Mouse (Mus musculus) G1E-ER4 (cell line): ENCODE measurements around the gene Efhc1. TPM values are rescaled to one million over a fixed set of nuclear protein-coding genes. Genes with fewer than 3 reads are reported as not detected.

Experiments
- GATA1 ChIP-seq: IDR thresholded peaks from one replicate; pipeline ENCODE4 v1.8.0; 2012; ENCODE audit warnings: low read length, inconsistent platforms
- polyA plus RNA-seq: library from polyadenylated mRNA; stranded (reverse); fragments of >175 nt; gene quantifications from 2 replicates; pipeline ENCODE4 v1.2.3, GENCODE M21; 2012

Efhc1 gene
- polyA plus RNA-seq, 1 experiment: not detected

DNA sequence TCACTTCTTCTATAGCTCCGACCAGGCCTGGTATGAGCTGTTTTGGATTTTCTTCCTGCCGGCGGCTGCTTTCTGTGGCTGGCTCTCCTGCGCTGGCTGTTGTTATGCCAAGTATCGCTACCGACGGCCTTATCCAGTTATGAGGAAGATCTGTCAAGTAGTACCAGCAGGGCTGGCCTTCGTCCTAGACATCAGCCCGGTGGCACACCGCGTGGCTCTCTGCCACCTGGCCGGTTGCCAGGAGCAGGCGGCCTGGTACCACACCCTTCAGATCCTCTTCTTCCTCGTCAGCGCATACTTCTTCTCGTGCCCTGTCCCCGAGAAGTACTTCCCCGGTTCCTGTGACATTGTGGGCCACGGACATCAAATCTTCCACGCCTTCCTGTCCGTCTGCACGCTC, 16.3 kb upstream of the Efhc1 start:
- TF ChIP-seq GATA1: no peak

DNA sequence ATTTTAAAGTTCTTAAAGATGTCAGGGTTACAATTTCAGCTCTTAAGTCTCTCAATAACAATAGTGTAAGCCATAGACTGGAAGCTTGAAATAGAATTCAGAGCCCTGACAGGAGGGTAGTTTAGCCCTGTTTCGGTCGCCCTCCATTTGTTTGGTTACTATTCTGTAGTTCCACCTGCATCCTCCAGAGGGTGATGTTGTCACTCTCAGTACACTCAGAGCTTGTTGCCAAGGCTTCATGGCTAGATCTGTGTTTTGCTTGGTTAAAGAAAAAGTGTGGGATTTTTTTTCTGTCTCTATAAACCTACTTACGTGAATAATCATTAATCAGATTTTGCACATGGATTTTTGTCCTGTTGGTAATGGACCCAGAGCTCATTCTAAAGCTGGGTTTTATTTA, 12.4 kb upstream of the Efhc1 start:
- TF ChIP-seq GATA1: no peak

DNA sequence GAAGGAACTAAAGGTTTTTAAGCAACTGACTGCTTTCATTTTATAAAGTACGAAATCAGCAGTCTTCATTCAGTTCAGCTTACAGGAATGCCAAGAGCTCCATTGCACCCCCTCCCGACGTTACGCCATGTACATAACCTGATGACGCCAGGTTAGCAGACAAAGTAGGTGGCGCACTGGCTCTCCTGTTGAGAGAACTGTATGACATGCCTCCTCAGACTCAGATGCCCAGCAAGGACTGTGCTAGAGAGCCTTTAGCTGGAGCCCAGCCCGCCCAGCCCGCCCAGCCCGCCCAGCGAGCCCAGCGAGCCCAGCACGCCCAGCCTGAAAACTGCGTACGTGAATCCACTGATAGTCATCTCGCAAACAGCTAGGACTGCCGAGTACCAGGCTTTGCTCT, 11.3 kb upstream of the Efhc1 start:
- no peak for TF ChIP-seq GATA1

DNA sequence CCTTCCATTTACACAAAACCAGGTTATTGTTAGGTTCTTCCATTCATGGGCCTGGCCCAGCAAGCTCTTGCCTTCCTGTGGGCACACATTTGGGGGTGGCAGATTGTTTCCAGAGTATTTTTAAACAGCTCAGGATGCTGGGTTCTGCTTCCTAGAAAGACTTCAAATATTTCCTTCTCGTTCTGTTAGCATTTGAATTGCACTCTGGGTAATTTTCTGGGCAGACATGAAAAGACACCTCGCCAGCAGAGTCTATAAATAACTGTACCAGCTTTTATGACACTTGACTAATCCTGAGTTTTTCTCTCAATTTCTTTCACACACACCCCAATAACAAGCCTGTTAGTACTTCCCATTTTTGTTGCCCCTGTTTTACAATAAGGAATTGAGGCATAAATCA, 10.1 kb upstream of the Efhc1 start:
- TF ChIP-seq GATA1: no peak

DNA sequence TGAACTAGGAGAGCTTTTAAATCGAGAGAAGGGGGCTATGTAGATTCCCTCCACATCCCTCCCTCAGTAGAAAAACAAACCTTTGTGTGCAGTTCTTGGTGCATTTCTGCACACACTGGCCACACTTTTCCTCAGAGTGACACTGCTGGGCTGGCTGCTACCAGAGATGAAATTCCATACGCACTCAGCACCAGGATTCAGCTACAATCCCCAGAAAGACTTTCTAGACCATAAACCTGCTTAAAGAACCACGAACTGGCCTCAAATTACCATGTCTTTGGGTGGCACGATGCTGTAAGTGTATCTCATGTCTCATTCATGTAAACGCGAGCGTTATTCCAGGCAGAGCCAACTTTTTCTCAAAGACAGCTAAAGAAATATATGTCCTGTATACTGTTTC, 9.6 kb upstream of the Efhc1 start:
- no peak for TF ChIP-seq GATA1

DNA sequence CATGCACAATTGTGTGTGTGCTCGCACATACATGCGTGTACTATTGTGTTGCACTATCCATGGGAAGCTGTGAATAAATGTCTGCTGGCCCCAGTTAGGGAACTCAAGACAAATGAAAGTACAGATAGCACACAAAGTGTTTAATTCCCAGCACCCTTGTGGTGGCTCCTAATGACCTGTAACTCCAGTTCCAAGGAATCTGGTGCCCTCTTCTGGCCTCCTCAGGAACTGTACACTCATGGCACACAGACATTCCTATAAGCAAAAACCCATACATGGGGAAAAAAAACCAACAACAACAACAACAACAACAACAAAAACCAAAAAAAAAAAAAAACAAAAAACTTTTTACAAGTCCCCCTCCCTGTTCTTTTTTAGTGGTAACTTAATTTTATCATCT, 8.4 kb upstream of the Efhc1 start:
- no peak for TF ChIP-seq GATA1

DNA sequence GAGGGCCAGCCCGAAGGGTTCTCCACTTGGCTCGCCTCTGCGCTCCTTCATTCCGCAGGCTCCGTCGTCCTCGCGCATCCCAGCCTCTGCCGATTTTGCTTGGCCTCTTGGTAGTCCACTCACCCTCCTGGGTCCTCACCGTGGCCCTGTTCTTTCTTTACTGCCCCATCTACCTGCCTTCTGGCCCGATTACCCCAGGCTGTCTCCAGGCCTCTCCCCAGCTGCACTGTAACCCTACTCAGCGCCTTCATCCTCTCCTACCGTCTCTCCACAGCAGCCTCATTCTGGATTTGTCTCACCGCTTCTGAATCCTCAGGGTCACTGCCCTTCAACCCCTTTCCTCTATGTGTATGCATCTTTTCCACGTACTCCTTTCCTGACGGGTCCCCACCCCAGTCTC, 373 bp downstream of the Efhc1 start:
- no peak for TF ChIP-seq GATA1

DNA sequence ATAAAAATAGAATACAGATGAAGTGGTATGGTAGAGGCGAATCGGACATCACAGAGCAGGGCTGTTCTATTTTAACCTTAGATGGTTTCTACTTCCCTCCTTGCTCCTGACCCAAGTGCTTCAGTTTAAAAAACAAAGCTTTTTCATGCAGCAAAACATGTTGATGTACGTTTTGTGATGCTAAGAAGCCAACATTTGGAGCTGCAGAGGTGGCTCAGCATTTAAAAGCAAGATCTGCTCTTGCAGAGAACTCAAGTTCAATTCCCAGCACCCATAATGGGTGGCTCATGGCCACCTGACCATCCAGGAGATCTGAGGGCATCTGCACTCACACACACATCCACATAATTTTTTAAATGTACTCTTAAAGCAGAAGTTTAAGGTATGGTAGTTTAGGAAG, 3.5 kb downstream of the Efhc1 start:
- TF ChIP-seq GATA1: no peak

DNA sequence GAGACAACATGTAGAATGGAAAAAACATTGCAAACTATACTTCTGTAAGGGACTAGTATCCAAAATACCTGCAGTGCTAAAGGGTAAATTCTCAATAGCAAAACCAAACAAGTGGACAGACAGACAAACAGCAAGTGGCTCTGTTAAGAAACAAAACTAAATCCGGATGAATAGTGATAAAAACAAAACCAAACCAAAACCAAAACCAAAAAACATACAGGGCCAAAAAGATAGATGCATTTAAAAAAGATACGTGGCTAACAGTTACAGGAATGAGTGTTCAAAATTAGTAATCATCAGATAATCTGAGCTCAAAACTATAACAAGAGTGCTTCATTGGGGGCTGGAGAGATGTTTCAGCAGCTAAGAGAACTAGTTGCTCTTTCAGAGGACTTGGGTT, 18.2 kb downstream of the Efhc1 start:
- TF ChIP-seq GATA1: no peak

DNA sequence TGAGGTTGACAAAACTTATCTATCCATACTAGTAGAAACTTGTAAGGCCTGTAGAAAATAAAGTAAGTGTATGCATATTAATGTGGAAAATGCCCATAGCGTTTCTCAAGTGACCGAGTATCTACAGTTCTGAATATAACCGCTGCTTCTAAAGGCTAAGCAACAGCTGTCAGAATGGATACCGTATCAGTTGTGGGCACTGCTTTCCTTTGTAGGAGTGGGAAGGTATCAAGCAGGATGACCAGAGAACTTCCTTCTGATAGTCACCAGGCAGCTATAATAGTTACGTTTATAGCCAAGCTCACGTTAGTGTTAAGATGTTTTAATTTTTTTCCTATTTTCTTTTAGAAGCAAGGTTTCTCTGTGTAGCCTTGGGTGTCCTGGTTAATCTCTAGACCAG, 22.0 kb downstream of the Efhc1 start:
- TF ChIP-seq GATA1: no peak

DNA sequence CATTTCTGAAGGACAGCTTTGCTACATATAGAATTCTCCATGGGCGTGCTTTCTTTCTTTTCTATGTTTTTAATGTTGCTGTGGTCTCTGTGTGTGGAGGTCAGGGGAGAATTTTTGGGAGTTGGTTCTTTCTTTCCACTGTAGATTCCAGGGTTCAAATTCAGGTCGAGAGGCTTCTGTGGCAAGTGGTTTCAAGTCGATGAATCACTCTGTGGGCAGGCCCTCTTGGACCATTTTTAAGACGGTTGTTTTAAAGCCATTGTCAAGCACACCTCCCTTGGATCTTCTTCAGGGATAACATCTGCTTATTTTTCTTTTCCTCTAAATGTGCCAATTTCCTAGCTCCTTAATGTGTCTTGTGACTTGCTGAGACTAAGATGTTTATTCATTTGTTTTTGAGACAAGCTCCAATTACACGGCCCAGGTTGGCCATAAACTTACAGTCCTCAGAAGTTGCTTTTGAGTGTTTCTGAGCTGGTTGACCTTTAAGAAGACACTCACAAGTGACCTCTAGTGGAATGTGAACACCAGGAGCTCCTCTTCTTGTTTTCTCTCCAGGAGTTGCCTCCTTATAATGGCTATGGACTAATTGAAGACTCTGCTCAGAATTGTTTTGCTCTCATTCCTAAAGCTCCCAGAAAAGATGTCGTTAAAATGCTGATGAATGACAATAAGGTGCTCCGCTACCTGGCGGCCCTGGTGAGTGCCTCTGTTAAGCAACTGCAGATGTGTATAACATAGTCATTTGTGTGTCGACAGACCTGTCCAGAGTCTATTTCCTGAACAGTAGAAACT, 23.1 kb downstream of the Efhc1 start:
- TF ChIP-seq GATA1: no peak

DNA sequence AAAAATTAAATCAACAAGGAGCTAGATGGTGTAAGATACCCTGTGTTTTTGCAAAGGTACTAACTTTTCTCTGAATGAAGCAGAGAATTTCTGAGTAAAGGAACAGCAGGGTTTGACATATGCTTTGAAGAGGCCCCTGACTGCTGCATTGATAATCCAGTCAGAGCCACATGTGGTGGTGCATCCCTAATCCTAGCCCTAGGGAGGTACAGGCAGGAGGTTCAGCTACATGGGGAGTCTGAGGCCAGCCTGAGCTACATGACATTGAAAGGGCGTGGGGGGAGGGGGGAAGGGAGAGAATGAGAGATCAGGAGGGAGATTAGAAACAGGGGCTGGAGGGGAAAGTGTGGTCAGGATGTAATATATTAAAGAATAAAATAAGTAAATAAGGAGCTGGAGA, 29.1 kb downstream of the Efhc1 start:
- TF ChIP-seq GATA1: no peak

DNA sequence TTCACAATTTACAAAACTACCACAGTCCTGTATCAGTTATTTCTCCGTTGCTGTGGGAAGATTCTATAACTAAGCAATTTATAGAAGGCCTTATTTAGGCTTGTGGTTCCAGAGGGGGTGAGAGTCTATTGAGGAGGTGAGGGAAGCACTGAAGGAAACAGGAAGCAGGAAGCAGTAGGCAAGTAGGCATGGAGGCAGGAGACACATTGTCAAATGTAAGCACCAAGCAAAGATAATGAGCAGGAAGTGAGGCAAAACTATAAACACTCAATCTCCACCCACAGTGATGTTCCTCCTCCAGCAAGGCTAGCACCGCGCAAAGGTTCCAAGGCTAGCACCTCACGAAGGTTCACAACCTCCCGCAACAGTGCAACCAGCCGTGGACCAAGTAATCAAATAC, 30.3 kb downstream of the Efhc1 start:
- no peak for TF ChIP-seq GATA1

DNA sequence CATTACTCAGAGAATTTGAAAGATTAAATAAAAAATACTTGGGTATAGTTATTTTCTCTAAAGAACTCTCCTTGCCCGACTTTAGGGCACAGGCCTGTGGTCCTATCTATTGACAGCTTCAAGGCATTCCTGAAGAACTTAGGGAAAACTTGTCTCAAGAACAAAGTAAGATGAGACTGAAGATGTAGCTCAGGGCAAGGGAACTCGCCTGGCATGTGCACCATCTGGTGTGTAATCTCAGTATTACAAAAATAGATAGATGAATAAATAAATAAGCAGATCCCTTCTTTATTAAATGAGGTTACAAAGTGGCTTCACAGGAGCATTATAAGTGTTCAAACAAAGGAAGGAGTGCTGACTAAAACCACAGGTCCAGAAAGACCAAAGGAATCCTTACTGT, 32.7 kb downstream of the Efhc1 start:
- TF ChIP-seq GATA1: no peak

DNA sequence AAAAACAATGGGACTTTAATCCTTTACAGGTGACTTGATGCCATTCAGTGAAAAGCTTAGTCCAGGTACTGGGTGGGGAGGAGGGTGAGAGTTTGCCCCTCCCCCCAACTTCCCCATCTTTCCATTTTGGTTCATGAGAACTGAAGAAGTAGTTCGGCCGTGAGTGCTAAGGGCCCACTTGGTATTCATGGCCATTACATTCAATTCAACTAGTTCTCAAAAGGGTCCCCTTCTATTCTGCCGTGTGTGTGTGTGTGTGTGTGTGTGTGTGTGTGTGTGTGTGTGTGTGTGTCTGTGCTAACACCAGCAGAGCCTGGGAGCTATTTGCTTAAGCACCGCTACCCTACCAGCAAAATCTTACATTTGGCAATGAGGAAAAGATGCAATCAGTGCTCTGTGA, 33.2 kb downstream of the Efhc1 start:
- TF ChIP-seq GATA1: no peak

DNA sequence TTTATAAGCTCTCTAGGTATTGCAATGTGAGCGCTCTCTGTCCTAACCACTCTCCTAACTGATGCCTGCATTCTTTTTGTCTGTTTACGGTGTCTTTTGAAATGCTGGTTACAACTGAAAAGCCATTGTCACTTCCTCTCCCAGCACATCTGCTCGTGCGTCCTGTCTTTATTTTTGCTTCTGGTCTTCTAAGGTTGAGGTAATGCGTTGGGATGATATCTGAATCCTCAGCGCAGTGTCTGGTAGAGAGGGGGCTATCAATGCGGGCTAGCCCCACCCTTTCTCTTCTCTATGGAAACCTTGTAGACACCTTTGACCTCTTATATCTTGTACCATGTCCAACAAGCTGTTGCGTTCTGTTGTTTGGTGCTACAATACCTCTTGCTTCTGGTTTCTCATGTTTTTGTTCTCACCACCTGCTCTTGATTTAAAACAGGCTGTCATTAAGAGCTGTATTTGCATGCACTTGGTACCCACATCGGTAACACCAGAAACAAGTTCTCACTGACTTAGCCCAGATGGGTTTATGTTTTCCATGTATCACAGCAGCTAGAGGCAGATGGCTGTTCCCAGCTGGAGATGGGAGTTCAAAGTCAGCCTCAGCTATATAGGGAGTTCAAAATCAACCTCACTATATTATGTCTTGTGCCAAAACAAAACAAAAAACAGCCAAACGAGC, 35.1 kb downstream of the Efhc1 start:
- no peak for TF ChIP-seq GATA1

DNA sequence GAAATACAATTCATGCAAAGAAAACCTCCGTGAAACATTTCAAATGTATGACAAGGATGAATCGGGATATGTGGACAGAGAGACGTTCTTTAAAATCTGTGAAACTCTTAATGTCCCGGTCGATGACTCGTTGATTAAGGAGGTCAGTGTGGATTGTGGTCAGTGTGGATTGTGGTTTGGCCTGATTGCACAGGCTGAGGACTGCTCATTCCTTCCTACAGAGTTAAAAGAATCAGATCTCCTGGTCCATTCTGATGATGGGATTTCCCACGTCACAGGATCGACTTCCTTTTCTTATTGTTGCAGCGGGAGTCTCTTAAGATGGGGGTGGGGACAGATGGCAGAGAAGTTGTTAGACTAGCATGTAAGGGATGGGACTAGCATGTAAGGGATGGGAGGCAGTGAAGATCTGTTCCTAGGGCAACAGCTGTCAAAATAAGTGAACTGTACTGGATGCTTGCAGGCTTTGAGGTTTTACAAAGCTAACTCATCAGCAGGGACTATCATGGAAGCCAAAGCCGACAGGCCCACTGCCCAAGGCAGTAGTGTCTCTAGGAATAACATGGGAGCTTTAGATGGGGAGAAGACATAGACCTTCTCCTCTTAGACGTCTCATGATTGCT, 38.1 kb downstream of the Efhc1 start:
- no peak for TF ChIP-seq GATA1

DNA sequence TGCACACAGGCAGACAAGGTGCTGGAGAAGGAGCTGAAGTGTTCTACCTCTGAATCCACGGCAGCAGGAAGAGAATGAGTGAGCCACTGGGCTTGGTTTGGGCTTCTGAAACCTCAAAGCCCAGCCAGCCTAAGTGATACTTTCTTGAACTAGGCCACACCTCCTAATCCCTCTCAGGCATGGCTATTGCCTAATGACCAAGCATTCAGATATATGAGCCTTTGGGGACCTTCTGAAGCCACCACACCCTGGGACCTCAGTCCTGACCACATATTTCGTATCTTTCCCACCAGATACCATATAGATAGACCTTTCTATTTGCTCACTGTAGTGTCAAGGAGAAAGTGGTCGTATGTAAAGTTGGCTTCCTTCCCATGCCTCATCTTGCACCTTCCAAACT, 42.3 kb downstream of the Efhc1 start:
- TF ChIP-seq GATA1: no peak
